Mouse (Mus musculus) urinary bladder, postnatal 14 days (tissue): ENCODE results near the gene Dlg1.
A peak's percentile ranks its signal among the peaks of the same experiment; 100 is the strongest.
"Not testable (repeated sequence)": the region's sequence is repeated elsewhere in the genome, so short reads cannot be mapped to it uniquely, and the experiment has no call there.

ENCODE experiments used
- DNase-seq: peaks from one replicate; pipeline ENCODE4 v3.0.0; 2021; ENCODE audit warnings: low spot score

The Dlg1 gene

DNA sequence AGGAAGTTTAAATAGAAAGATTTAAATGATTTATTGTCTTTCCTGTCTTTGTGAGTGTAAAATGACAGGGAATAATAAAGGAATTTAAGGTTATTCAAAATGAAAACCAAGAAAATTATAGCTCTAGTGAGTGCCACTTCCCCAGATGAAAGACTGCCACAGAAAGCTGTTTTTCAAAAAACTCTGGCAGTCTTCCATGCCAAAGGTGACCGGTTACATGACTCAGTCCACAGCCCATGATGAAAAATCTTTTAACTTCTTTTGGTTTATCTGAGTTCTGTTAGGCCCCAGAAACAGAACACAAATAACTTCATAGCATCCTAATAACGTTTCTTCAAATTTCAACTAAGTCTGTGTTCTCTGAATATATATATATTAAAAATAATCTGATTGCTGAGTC lies 7.7 kb upstream of the Dlg1 start:
- no peak for DNase-seq

DNA sequence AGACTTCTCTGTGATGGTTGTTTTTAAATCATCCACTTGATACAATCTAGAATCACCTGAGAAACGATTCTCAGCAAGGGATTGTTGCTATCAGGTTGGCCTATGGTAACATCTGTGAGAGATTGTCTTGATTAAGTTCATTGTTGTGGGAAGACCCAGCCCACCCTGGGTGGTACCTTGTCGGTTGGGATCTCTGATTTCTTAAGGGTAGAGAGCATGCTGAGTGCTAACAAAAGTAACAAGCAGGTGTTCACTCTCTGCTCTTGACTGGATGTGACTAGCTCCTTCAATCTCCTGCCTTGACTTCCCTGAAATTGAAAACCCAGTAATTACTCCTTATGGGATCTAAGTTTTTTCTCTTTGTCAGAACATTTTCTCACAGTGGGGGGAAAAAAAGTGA lies 5.7 kb upstream of the Dlg1 start:
- DNase-seq, result no peak

DNA sequence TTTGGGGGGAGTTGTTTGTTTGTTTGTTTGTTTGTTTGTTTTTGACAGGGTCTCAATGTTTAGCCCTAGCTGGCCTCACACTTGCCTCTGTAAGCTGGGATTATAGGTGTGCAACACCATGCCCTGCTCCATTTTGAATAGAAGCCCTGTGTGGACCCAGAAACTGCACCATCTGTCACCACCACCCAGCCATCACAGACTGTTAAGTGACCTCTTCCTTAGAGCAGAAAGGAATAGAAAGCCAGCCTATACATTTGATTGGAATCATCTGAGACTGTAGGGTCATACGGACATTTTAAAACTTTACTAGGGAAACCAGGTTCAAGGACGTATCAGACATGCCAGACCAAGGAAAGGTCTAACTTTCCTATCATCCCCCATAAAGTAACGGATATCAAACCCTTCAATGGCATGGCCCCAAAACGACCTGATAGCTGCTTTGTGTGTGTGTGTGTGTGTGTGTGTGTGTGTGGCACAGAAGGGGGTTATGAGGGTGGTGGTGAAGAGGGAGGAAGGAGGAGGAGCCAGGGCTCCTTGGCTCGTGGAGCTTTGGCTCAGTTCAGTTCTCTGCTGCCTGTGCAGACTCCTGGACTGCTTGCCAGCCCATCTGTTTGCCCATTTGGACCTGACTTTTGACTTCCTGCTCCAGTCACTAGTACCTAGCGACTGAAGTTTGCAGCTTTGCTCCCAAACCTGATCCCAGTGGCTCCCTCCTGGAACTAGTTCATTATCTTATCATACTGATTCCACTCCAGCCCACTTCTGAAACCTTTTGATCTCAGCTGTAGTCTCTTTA lies 4.5 kb upstream of the Dlg1 start:
- no peak for DNase-seq

DNA sequence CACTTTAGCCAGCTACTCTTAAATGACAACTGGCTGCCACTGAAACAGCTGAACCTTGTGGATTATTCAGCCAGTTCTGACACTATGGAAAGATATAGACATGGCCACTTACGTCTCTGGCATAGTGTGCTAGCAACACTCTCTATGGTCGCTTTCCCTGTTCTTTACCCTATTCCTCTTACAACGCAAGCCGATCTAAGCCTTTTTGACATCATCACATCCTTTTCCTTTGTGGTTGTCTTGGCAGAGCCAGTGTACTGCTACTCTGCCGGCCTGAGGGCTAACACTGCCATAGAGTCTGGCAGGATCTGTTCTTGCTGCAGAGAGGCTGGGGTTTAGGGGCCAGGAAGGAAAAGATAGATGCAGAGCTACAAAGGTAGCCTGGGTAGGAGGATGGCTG lies 3.8 kb upstream of the Dlg1 start:
- no peak for DNase-seq

DNA sequence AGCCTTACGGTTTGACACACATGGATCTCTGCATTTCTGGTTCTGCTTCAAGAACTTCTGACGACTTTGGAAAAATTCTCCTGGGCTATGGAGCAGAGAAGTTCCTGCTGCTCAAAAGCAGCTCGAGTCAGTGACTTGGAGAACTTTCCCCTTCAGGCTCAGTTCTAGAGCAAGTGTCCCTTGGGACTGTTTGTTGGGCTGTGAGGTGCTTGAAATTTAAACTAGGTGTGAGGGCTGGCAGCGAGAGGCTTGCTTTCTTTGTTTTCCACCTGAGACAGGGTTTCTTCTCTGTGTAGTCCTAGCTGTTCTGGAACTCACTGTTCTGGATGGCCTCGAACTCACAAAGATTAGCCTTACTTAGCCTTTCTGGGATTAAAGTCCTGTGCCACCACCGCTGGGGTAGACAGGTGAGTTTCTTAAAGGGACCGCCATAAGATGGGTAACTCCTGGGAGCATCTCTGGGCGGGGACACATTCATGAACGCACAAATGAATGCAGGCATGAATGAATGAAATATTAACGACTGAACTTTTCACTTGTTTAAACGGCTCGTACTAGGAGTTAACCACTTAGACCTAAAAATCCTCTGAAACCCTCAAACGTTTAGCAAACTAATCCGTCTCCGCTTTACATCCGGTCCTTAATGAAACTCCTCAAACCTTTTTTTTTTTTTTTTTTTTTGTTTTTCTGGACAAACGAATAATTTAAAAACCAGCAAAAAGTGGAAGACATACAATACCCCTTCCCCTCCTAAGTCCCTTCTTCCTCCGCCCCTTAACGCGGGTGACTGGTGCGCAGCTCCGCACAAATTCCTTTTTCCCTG lies 476 bp upstream of the Dlg1 start:
- no peak for DNase-seq

DNA sequence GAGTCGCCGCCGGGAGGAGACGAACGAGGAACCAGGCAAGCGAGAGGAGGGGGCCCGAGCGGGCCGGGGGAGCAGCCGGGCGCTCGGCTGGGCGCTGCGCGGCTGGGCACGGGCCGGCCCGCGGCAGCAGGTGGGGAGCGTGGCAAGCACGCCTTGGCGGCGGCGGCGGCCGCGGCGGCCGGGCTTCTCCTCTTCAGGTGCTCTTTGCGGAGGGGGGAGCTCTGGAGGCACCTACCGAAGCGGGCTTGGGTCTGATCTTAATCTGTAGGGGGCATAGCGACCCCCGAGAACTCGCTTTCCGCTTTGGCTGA lies 999 bp downstream of the Dlg1 start:
- DNase-seq, result no peak

DNA sequence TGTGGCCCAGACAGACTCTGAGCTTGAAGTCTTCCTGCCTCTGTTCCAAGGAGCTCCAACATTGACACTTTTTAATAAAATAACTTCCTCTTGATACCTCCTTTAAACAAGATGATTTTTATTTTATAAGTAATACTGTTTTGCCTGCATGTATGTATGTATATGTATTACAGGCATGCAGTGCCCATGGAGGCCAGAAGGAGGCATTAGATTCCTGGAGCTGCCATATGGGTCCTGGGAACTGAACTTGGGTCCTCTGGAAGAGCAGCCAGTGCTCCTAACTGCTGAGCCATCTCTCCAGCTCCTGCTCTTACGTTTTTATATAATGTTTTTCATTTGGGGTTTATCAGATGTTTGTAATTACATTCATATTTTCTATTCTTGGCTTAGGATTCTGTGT lies 9.0 kb downstream of the Dlg1 start:
- DNase-seq, result no peak

DNA sequence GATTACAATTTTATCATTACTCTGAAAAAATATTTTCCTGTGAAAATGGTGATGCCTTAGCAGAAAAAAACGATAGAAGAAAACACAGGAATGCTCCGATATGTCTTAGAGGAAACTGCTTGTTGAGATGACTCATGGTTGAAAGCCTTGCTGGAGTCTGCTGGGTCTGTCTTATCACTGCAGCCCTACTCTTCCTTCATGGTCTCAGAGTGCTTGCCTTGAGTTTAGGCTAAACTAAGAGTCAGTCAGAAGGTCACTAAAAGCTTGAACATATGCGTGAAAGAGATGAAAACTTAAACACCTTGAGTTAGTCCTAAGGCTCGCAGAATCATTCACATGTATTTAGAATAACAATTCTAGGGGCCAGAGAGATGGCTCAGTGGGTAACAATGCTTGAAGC lies 14.2 kb downstream of the Dlg1 start:
- DNase-seq, result no peak

DNA sequence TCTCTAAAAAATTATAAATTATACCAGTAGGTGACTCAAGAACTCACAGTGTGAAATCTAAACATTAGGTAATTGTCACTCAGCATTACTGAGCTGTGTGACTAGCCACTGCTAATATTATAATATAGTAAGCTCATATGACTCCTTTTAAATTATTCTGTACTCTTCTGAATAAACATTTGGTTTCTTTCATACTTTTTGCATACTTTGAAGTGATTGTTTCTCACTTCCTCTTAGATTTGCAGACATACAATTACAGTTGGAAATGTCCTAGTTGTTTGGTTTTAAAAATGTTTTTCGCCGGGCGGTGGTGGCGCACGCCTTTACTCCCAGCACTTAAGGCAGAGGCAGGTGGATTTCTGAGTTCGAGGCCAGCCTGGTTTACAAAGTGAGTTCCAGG lies 19.0 kb downstream of the Dlg1 start:
- DNase-seq, result no peak

DNA sequence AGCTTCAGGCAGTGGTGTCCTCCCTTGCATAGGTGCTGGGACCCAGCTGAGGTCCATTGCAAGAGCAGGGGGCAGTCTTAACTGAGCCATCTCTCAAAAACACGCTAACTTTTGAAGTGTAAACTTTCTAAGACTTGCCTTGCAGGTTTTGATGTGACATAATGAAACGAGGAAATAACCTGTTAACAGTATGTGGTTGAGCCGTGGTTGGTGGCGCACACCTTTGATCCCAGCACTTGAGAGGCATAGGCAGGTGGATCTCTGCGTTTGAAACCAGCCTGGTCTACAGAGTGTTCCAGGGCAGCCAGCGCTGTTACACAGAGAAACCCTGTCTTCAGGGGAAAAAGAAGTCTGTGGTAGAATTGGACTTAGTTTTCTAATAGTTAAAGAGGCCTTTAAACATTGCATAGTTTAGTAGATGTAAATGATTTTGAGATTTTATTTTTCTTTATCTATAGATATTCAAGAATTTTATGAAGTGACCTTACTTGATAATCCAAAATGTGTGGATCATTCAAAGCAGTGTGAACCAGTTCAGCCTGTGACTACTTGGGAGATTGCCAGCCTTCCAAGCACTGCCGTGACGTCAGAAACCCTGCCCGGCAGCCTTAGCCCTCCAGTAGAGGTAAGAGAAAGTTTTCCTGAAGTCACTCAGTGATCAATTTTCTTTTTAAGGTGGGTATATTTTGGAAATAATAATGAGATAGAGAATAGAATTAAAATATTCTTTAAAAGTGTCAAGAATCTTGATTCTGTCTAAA lies 20.6 kb downstream of the Dlg1 start:
- DNase-seq, result peak; percentile 56

DNA sequence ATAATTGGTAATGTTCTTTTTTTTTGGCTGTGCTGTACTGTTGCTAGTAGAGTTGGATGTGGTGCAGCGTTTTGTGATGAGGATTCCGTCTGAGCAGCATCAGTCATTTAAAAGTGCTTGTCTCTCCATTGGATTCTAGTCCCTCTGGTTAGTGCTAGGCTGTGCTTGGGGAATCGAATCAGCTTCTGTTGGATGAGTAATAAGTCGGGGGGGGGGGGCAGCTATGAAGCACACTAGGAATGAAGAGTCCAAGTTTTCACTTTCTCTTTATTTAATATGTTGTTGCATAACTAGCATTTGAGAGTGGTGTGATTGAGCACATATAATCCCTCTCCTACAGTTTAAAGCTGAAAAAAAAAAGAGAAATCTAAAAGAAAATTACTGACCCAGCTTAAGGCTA lies 21.5 kb downstream of the Dlg1 start:
- DNase-seq, result no peak

DNA sequence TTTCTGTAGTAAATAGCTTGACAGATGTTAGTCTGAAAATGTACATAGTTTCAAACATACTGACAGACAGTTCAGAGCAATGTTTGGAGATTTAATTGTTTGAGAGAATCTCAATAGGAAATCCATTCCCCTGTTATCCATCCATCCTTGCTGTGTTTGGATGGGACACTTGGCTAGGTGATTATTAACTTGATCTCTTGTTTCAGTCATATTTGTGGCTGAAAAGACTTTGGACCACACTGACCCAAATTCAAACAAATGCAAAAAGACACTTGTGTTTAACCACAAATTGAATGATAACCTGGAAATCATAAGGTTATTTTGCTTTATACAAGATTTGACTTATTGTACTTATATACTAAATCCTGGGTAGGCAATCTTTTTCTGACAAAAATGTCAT lies 24.5 kb downstream of the Dlg1 start:
- no peak for DNase-seq

DNA sequence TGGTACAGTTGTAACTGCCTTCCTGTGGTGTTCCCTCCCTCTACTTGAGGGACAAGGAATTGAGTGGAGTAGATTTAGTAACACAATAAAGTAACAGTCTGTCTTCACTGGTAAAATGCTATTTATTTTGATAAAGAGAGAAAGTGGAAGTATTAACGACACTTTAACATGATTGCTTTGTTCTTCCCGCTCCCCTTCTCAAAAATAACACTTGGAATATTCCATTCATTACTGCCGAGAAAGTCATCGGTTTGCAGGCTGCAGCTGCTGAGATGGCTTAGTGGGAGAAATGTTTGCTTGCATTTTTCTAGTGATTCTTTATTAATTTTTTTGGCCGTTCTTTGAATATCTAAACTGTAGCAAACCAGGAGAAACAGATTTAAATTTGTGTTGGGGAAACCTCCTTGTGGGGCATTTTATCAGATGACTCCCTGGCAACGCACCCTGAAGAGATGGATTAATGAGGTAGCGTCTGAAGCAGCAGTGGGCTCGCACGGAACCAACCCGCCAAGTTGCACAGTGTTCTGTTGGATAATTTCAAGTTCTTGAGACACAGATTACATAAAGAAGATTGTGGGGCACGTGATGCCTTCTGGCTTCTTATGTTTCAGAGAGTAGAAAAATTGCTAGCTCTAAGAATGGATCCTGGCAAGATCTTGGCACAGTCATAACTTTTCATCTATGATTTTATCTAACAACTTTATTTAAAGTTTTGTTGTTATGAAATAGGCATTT lies 32.2 kb downstream of the Dlg1 start:
- peak; percentile 13 for DNase-seq

DNA sequence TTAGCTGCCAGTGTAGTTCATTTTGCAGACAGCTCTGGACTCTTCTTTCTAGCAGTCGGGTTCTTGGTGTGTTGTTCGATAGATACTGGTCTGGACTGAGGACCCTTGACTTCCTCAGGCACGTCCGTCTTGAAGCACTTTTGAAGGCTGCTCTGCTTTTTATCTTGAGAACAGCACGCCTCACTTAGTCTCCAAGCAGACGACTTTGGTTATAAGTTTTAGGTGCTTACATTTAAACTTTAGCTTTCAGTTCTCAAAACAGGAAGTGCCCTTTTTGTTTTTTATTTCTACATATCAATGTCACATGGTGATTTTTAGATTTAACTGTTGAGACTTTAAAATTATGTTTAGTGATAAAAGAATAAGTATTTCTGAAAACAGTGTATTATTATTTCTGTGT lies 33.1 kb downstream of the Dlg1 start:
- DNase-seq, result no peak

DNA sequence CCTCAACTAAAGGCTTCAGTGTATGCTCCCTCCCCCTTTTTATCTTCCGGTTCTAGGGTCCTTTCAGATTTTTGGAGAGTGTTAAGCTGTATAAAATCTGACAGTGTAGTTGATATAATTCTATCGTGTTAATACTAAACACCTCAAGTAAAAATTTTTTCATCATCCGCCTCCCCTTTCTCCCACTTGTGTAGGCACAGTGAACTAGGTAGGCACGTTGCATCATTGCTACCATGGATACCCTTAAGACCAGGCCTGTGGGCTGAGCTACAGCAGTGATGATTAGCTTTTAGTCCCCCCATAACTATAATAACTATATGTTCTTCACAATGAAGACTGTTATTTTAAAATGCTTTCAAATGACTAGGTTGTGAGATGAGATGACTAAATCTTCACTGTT lies 34.1 kb downstream of the Dlg1 start:
- no peak for DNase-seq

DNA sequence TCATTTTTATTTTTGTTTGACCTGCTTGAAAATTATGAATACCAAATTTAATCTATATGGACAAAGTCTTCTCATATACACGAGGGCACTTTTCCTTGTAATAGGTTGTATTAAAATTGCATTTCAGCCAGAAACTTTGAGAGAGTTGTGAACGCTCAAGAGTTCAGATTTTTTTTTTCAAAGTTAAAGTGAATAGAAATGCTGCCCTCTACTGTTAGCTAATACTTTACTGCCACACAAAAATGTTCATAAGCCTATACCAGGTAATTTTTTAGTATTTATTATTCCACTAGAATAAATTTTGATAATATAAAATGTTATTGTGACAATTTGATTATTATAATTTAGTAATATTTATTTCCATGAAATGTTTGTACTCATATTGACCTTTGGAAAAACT lies 42.0 kb downstream of the Dlg1 start:
- no peak for DNase-seq

DNA sequence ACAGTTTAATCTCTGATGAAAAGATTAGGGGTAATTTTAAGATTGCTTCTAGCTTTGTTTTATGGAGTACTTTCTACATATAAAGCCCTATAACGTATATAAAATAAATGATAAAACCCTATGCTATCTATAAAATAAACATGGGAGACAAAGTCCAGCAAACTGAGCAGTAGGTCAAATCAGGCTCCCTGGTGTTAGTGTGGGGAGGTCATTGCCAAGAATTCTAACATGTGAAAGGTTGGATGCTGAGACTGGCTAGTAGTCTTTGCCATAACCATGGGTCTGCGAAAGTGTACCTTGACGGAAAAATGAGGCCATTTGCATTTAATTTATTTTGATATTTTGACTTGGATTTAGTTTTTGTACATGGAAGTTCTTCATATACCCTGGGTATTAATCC lies 42.7 kb downstream of the Dlg1 start:
- DNase-seq, result no peak

DNA sequence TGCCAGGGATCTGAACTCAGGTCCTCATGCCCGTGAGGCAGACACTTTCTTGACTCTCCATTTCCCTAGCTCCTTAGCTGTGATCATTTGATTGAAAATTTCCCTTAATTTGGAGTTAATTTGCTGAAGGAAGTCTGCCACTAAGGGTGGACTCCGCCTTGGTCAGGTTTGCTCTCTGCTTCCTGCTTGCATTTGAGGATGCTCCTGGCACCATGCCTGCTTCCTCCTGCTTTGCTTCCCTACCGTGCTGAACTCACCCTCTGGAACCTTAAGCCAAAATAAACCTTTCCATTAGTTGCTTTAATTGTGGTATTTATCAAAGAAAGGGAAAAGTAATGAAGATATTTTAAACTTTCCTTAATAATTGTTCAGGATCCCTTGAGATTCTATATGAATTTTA lies 44.1 kb downstream of the Dlg1 start:
- no peak for DNase-seq

DNA sequence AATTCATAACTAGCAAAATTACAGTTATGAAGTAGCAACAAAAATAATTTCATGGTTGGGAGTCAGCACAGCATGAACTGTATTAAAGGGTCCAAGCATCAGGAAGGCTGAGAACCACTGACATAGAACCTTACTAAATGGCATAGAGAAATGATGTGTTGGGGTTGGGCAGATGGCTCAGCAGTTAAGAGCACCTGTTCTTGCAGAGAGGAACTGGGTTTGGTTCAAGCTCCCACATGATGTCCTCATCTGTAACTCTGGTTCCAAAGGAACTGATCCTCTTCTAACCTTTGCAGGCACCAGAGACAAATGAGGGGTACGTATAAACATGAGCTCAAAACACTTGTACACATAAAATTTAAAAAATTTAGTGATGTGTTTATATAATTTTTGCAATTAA lies 59.7 kb downstream of the Dlg1 start:
- DNase-seq, result no peak

DNA sequence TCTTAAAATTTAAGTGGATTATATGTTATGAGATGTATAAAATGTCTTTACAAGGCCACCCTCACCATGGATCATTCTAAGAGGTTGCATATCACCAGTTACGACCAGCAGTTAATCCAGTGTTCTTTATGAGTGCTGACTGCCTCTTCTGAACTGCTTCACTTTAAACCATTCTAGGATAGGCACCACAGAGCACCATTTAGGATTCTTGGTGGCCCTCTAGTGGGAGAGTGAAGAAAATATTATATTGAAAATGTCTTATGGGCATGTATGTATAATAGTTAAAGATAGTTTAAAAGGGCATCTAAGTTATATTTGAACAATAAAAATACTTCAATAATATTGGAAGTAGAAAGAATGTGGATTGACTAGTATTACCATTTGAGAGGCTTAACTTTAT lies 60.9 kb downstream of the Dlg1 start:
- DNase-seq, result no peak

DNA sequence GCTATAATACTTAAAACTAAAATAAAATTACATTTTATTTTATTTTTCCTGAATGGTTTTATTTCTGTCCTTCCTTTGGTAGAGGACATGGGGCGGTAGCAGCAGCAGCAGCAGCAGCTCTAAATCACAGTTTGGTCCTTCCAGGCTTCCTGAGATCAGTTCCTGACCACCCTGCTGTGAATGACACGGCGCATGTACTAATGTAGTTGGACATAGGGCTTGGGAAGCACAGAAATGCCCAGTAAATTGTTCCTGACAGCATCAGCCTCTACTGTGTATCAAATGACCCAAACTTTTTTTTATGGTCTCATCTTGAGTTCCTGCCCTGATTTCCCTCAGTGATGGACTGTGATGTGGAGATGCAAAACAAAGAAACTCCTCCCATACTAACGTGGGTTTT lies 61.6 kb downstream of the Dlg1 start:
- DNase-seq, result no peak

DNA sequence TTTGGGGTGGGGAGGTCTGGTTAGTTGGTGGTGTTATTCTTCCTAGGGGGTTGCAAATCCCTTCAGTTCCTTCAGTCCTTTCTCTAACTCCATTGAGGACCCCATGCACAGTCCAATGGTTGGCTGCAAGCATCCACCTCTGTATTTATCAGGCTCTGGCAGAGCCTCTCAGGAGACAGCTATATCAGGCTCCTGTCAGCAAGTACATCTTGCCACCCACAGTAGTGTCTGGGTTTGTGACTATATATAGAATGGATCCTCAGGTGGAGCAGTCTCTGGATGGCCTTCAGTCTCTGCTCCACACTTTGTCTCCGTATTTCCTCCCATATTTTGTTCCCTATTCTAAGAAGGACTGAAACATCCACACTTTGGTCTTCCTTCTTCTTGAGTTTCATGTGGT lies 67.7 kb downstream of the Dlg1 start:
- DNase-seq, result not testable (repeated sequence)
